8 mouse cellular contexts compared by ENCODE assay signal in genomic region chr17:12915881-12916583, GRCm38 (mm10). TPM values are rescaled to one million over a fixed set of nuclear protein-coding genes. Genes with fewer than 3 reads are reported as not detected.
DNase-seq lines count a peak whose midpoint lies in the region; ATAC-seq and TF ChIP-seq lines count a peak whose summit lies in the region.

Gene Mrpl18 (minus strand): TSS chr17:12916345.

- H3K9ac ChIP-seq in embryonic facial prominence, embryonic 13.5 days = peak within 1 kb of the TSS; percentile 99
- H3K9ac ChIP-seq in limb, embryonic 12.5 days (replicated peaks) = peak within 1 kb of the TSS; percentile 96
- H3K9ac ChIP-seq in midbrain, embryonic 15.5 days = peak within 1 kb of the TSS; percentile 84

- H3K36me3 ChIP-seq in embryonic facial prominence, embryonic 13.5 days = peaks cover 59% of the 10 kb centered on the region
- peaks cover 4% of the 10 kb centered on the region for H3K36me3 ChIP-seq in kidney, adult 2 months (ENCODE audit: control insufficient read depth, insufficient read depth, low read length)
- peaks cover 65% of the 10 kb centered on the region for H3K36me3 ChIP-seq in limb, embryonic 12.5 days
- peaks cover 39% of the 10 kb centered on the region for H3K36me3 ChIP-seq in midbrain, embryonic 15.5 days (replicated peaks)
- peaks cover 24% of the 10 kb centered on the region for H3K36me3 ChIP-seq in spleen, adult 2 months (ENCODE audit: control insufficient read depth, insufficient read depth, low read length)

- H3K4me3 ChIP-seq in embryonic facial prominence, embryonic 13.5 days = peak within 1 kb of the TSS; percentile 92
- peak within 1 kb of the TSS; percentile 73 for H3K4me3 ChIP-seq in kidney, adult 2 months (ENCODE audit: insufficient read depth, low read depth, low read length)
- H3K4me3 ChIP-seq in limb, embryonic 12.5 days (replicated peaks) = peak within 1 kb of the TSS; percentile 95
- H3K4me3 ChIP-seq in midbrain, embryonic 15.5 days = peak within 1 kb of the TSS; percentile 62
- peak within 1 kb of the TSS; percentile 82 for H3K4me3 ChIP-seq in spleen, adult 2 months (ENCODE audit: extremely low read depth, insufficient read depth, insufficient read length)

- peak; percentile 100 for ATAC-seq in embryonic facial prominence, embryonic 13.5 days (ENCODE audit: insufficient number of reproducible peaks, insufficient read depth, low FRiP score, low TSS enrichment, low read depth)
- ATAC-seq in limb, embryonic 12.5 days (ENCODE audit: insufficient number of reproducible peaks, insufficient read depth, low FRiP score, low TSS enrichment, low read depth) = peak; percentile 100
- ATAC-seq in midbrain, embryonic 15.5 days (replicated peaks) = peak; percentile 99

- WGBS in embryonic facial prominence, embryonic 13.5 days = under 1% methylated on average over 56 of the region's 56 CpGs
- under 1% methylated on average over 56 of the region's 56 CpGs for WGBS in kidney, adult 2 months
- under 1% methylated on average over 56 of the region's 56 CpGs for WGBS in limb, embryonic 12.5 days
- under 1% methylated on average over 56 of the region's 56 CpGs for WGBS in midbrain, embryonic 15.5 days
- WGBS in spleen, adult 2 months = under 1% methylated on average over 56 of the region's 56 CpGs

- DNase-seq in 3134 (ENCODE audit: extremely low read depth, insufficient read length, low spot score) = peak; percentile 100
- DNase-seq in adrenal gland, postnatal 36 days = peak; percentile 98 to 99
- DNase-seq in heart, adult 18-20 months = peak; percentile 99 to 100
- DNase-seq in kidney, adult 2 months = peak; percentile 100
- DNase-seq in spleen, adult 2 months (ENCODE audit: low read depth in 1 of 2, low spot score in 2 of 2) = peak; percentile 98 to 99

- peak; percentile 64 for TF ChIP-seq POLR2A in kidney, adult 2 months (IDR thresholded peaks at IDR 0.05; ENCODE audit: low read depth, low read length)
- TF ChIP-seq POLR2A in spleen, adult 2 months (IDR thresholded peaks at IDR 0.05; ENCODE audit: low read depth, low read length) = peak; percentile 82

- H3K9me3 ChIP-seq in embryonic facial prominence, embryonic 13.5 days = no peaks in the 10 kb centered on the region
- no peaks in the 10 kb centered on the region for H3K9me3 ChIP-seq in limb, embryonic 12.5 days
- no peaks in the 10 kb centered on the region for H3K9me3 ChIP-seq in midbrain, embryonic 15.5 days

- peaks cover 8% of the 10 kb centered on the region; the same call in 1 of the 2 replicates for H3K4me1 ChIP-seq in embryonic facial prominence, embryonic 13.5 days
- 0 out of 2 replicates have a peak, but pooled peaks cover 2% of the 10 kb centered on the region for H3K4me1 ChIP-seq in kidney, adult 2 months (ENCODE audit: control insufficient read depth, insufficient read depth, low read length)
- H3K4me1 ChIP-seq in limb, embryonic 12.5 days (replicated peaks) = peaks cover 6% of the 10 kb centered on the region
- peaks cover 21% of the 10 kb centered on the region for H3K4me1 ChIP-seq in midbrain, embryonic 15.5 days
- no peaks in the 10 kb centered on the region; the same call in 1 of the 2 replicates for H3K4me1 ChIP-seq in spleen, adult 2 months (ENCODE audit: control insufficient read depth, insufficient read depth, insufficient read length)

- H3K27ac ChIP-seq in embryonic facial prominence, embryonic 13.5 days = peak within 1 kb of the TSS; percentile 92
- peak within 1 kb of the TSS; percentile 83 for H3K27ac ChIP-seq in kidney, adult 2 months (ENCODE audit: insufficient read depth, low read depth, low read length)
- H3K27ac ChIP-seq in limb, embryonic 12.5 days = peak within 1 kb of the TSS; percentile 91
- peak within 1 kb of the TSS; percentile 86 for H3K27ac ChIP-seq in midbrain, embryonic 15.5 days
- peak within 1 kb of the TSS; percentile 89 for H3K27ac ChIP-seq in spleen, adult 2 months (ENCODE audit: insufficient read depth, low read length)

- peak within 1 kb of the TSS; percentile 85 for H3K4me2 ChIP-seq in embryonic facial prominence, embryonic 13.5 days
- peak within 1 kb of the TSS; percentile 84 for H3K4me2 ChIP-seq in limb, embryonic 12.5 days
- peak within 1 kb of the TSS; percentile 79 for H3K4me2 ChIP-seq in midbrain, embryonic 15.5 days

- no peaks in the 10 kb centered on the region for H3K27me3 ChIP-seq in embryonic facial prominence, embryonic 13.5 days
- H3K27me3 ChIP-seq in kidney, adult 2 months (replicated peaks; ENCODE audit: control insufficient read depth, insufficient read depth, low read length) = no peaks in the 10 kb centered on the region
- no peaks in the 10 kb centered on the region for H3K27me3 ChIP-seq in limb, embryonic 12.5 days
- H3K27me3 ChIP-seq in midbrain, embryonic 15.5 days (replicated peaks) = no peaks in the 10 kb centered on the region
- no peaks in the 10 kb centered on the region for H3K27me3 ChIP-seq in spleen, adult 2 months (ENCODE audit: control insufficient read depth, insufficient read depth, low read length)

- no peak for TF ChIP-seq CTCF in kidney, adult 2 months (conservative IDR thresholded peaks at IDR 0.05; ENCODE audit: insufficient read depth, insufficient read length, low read depth, low read length)
- TF ChIP-seq CTCF in spleen, adult 2 months (IDR thresholded peaks at IDR 0.05; ENCODE audit: extremely low read depth, insufficient read depth, insufficient read length, insufficient replicate concordance) = no peak

RNA-seq across cellular contexts. Expression of gene Mrpl18, which starts in this region (rescaled TPM):
- 10 to 100 TPM; 68.6 to 71.4 TPM for total RNA-seq in adrenal gland, postnatal 36 days (2021)
- polyA plus RNA-seq in embryonic facial prominence, embryonic 13.5 days (2015; fragmentation: Nextera tagmentation; extraction: Ambion mirVana) = 136 and 172 TPM in 2 replicates
- total RNA-seq in heart, adult 18-20 months (2021) = 100 to 1,000 TPM; 163 to 179 TPM
- 46.1 and 48.9 TPM in 2 replicates for polyA plus RNA-seq in kidney, adult 2 months (2012; rRNA removed)
- polyA plus RNA-seq in limb, embryonic 12.5 days (2016; fragmentation: Nextera tagmentation; extraction: Ambion mirVana) = 172 and 174 TPM in 2 replicates
- 113 and 129 TPM in 2 replicates for polyA plus RNA-seq in midbrain, embryonic 15.5 days (2015; fragmentation: Nextera tagmentation; extraction: Ambion mirVana)
- polyA plus RNA-seq in spleen, adult 2 months (2012; rRNA removed) = 19.9 and 22.3 TPM in 2 replicates

Comparison
In these comparisons a context has a peak if more than half of its experiments do, and no peak if none do; other contexts are left out.
1. Peak in every context shown above with its lines: DNase-seq, ATAC-seq, H3K4me3 ChIP-seq and H3K27ac ChIP-seq.